Mouse (Mus musculus): ENCODE results near the gene Cep162. TPM values are rescaled to one million over a fixed set of nuclear protein-coding genes. Genes with fewer than 3 reads are reported as not detected.

The Cep162 gene
- polyA plus RNA-seq (2014; fragmentation: Nextera tagmentation; extraction: Ambion mirVana): 11.0 and 12.1 TPM in 2 replicates

DNA sequence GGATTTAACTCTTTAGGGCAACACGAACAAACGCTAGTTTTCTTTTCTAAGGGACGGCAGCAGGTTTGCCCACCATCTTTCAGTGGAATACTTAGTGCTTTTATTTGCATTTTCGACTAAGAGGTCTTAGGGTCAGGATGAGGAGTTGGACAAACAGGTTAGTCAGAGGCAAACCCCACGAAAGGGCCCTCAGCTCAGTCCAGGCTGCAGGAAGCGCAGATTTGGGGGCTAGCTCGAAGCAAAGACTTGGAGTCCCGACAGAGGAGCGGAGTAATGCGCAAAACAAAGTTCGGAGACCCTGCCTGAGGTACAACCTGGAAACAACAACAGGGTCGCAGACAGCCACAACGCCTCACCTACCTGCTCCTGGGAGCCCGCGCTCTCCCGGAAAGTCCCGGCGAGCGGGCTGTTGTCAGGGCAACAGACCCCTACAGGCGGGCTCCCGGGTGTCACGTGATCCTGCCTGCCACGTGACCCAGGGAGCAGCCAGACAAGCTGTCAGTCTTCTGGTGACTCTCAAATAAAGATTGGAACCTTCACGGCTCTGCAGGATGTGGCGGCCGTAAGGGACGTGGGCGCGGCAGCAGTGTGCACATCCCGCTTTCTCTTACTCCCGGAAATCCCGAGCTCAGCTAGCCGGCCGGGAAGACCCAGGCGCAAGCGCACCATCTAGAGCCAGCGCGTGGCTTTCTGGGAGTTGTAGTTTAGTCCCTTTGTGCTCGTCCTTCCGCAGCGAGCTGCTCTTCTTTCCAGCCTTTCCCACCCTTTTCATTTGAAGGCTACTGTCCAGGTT lies at the start of gene Cep162:
Gene Cep162, minus strand, starts transcription at position 634 of the 793 bp plus-strand sequence.
- peak; percentile 99 for DNase-seq (ENCODE audit: low spot score, missing footprints)
- peak within 1 kb of the TSS; percentile 83 for H3K27ac ChIP-seq (ENCODE audit: low read depth, low read length)
- peak within 1 kb of the TSS; percentile 57 for H3K4me3 ChIP-seq (ENCODE audit: low read depth, low read length)
- no peaks in the 10 kb centered on the region for H3K9me3 ChIP-seq (ENCODE audit: control insufficient read depth, low read length)
- peak within 1 kb of the TSS; percentile 65 for H3K9ac ChIP-seq (ENCODE audit: low read length)
- H3K27me3 ChIP-seq (ENCODE audit: control insufficient read depth, insufficient read depth, low read length): no peaks in the 10 kb centered on the region
- H3K36me3 ChIP-seq (ENCODE audit: control insufficient read depth, insufficient read depth, low read length): no peaks in the 10 kb centered on the region
- peak within 1 kb of the TSS; percentile 61 for H3K4me2 ChIP-seq
- peak; percentile 98 for ATAC-seq (ENCODE audit: low FRiP score)
- under 1% methylated on average over 41 of the region's 41 CpGs for WGBS
- H3K4me1 ChIP-seq (ENCODE audit: control insufficient read depth, insufficient read depth, low read length): peaks cover 4% of the 10 kb centered on the region; the same call in 1 of the 2 replicates

DNA sequence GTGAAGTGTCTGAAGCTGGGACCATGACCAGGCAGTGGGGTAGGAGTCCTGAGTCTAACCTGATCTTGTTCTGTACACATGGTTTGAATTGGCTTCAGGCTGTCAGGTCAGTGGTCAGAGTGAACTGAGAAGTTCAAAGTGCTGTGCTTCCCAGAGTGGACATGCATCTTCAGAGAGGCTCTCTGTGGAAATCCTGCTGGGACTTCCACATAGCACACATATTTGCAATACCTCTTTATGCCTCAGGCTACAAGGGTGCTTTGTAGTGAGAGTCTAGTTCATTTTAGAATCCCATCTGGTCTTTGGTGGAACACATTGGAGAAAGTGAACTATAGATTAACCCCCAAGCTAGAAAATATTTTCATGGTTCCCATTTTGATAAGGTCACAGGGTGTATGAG lies 47.9 kb upstream of the Cep162 start:
- Histone ChIP-seq H3K4me2 (no peak overlapping the region), H3K4me1 (ENCODE audit: control insufficient read depth, insufficient read depth, low read length) (no peaks in the 10 kb centered on the region), H3K27ac (ENCODE audit: low read depth, low read length) (no peak overlapping the region), H3K27me3 (ENCODE audit: control insufficient read depth, insufficient read depth, low read length) (no peaks in the 10 kb centered on the region), H3K4me3 (ENCODE audit: low read depth, low read length) (no peak overlapping the region), H3K9me3 (ENCODE audit: control insufficient read depth, low read length) (no peaks in the 10 kb centered on the region), H3K36me3 (ENCODE audit: control insufficient read depth, insufficient read depth, low read length) (no peaks in the 10 kb centered on the region), H3K9ac (ENCODE audit: low read length) (no peak overlapping the region)
- ATAC-seq (ENCODE audit: low FRiP score) (no peak), DNase-seq (ENCODE audit: low spot score, missing footprints) (peak; percentile 82)

DNA sequence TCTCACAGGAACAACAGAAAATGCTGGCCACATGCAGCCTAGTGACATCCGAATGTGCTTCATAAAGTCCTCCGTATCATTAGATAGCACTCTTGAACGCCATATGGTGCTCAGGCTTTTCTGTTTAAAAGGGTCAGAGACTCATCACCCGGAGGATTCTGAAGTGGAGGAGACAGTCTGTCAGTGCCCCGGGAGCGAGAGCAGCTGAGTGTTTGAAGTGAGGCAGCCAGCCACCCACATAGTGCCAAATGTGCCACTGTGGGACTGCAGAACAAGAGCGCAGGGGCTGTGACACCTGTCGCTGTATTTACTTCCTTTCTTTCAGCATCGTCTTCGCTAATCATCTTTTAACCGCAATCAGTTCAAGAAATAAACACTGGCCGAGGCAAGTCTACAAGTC lies 43.6 kb upstream of the Cep162 start:
- Histone ChIP-seq H3K4me2 (no peak overlapping the region), H3K4me3 (ENCODE audit: low read depth, low read length) (no peak overlapping the region), H3K36me3 (ENCODE audit: control insufficient read depth, insufficient read depth, low read length) (no peaks in the 10 kb centered on the region), H3K9ac (ENCODE audit: low read length) (no peak overlapping the region), H3K9me3 (ENCODE audit: control insufficient read depth, low read length) (no peaks in the 10 kb centered on the region), H3K4me1 (ENCODE audit: control insufficient read depth, insufficient read depth, low read length) (no peaks in the 10 kb centered on the region), H3K27ac (ENCODE audit: low read depth, low read length) (no peak overlapping the region), H3K27me3 (ENCODE audit: control insufficient read depth, insufficient read depth, low read length) (no peaks in the 10 kb centered on the region)
- ATAC-seq (ENCODE audit: low FRiP score): peak; percentile 33; the same call in 1 of the 2 replicates
- WGBS: 72% methylated on average over 12 of the region's 12 CpGs
- DNase-seq (ENCODE audit: low spot score, missing footprints): no peak

DNA sequence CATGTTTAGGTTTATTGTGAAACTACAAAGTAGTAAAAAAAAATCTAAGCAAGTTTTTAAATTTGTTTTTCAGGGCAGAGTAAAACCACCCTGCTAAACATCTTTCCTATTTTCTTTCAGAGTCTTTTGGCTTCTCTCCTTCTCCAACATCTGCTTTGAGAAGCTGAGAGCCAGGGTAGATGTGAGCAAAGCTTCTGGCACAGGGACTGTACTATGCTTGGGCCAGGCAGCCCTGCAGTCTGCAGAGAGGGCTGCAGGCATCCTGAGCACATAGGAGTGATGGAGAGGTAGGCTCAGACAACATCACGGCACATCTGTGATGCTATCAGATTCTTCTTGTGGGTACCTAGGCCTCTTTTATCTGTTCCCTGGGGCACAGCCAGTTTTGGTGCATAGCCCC lies 42.2 kb upstream of the Cep162 start:
- no peak for DNase-seq (ENCODE audit: low spot score, missing footprints)
- H3K27ac ChIP-seq (ENCODE audit: low read depth, low read length): no peak overlapping the region
- no peak for ATAC-seq (ENCODE audit: low FRiP score)
- 75% methylated on average over 1 of the region's 1 CpGs for WGBS
- H3K4me1 ChIP-seq (ENCODE audit: control insufficient read depth, insufficient read depth, low read length): no peaks in the 10 kb centered on the region
- H3K4me2 ChIP-seq: no peak overlapping the region
- no peaks in the 10 kb centered on the region for H3K27me3 ChIP-seq (ENCODE audit: control insufficient read depth, insufficient read depth, low read length)
- no peaks in the 10 kb centered on the region for H3K9me3 ChIP-seq (ENCODE audit: control insufficient read depth, low read length)
- H3K36me3 ChIP-seq (ENCODE audit: control insufficient read depth, insufficient read depth, low read length): no peaks in the 10 kb centered on the region
- H3K4me3 ChIP-seq (ENCODE audit: low read depth, low read length): no peak overlapping the region
- no peak overlapping the region for H3K9ac ChIP-seq (ENCODE audit: low read length)

DNA sequence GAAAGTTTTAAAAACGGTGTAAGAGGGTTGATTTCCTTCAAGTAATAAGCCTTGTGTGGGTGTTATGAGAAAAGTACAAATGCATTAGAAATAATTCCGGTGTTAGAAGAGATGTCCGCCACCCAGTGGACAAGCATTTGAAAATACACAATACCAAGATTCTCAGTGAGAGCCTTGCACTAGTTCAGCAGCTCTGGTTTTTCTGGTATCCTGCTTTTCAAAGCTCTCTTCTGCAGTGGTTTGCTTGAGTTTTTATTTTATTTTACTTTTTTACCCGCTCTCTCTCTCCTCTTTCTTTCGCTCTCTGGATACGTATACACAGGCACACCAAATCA lies 327 bp upstream of the Cep162 start:
- ATAC-seq (ENCODE audit: low FRiP score): peak; percentile 77
- no peak for DNase-seq (ENCODE audit: low spot score, missing footprints)
- Histone ChIP-seq H3K4me3 (ENCODE audit: low read depth, low read length) (peak overlapping the region; percentile 57), H3K4me2 (peak overlapping the region; percentile 61), H3K27ac (ENCODE audit: low read depth, low read length) (peak overlapping the region; percentile 83; the same call in 1 of the 2 replicates), H3K36me3 (ENCODE audit: control insufficient read depth, insufficient read depth, low read length) (no peaks in the 10 kb centered on the region), H3K27me3 (ENCODE audit: control insufficient read depth, insufficient read depth, low read length) (no peaks in the 10 kb centered on the region), H3K4me1 (ENCODE audit: control insufficient read depth, insufficient read depth, low read length) (peaks cover 4% of the 10 kb centered on the region; the same call in 1 of the 2 replicates), H3K9ac (ENCODE audit: low read length) (peak overlapping the region; percentile 65), H3K9me3 (ENCODE audit: control insufficient read depth, low read length) (no peaks in the 10 kb centered on the region)
- 15% methylated on average over 6 of the region's 6 CpGs for WGBS

DNA sequence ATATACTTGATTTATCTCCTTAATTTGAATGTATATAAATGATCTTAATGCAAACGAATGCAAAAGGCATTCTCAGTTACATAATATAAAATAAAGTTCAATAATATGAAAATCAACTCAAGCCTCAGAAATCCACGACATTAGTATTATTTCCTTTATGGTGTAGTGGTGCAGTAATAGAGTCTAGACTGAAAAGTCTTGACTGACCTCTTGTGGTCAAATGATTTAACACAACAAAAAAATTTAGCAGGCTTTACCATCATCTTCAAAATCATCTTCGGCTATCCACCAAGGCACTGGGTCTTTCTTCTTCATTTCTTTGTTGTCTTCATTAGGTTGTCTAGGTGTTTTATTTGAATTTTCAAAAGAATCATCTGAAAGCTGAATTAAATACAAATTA lies 7.2 kb downstream of the Cep162 start:
- DNase-seq (ENCODE audit: low spot score, missing footprints) (no peak), ATAC-seq (ENCODE audit: low FRiP score) (0 out of 2 replicates have a peak, but pooled peaks have one; percentile 40)
- Histone ChIP-seq H3K9ac (ENCODE audit: low read length) (no peak overlapping the region), H3K36me3 (ENCODE audit: control insufficient read depth, insufficient read depth, low read length) (0 out of 2 replicates have a peak, but pooled peaks cover 2% of the 10 kb centered on the region), H3K4me2 (no peak overlapping the region), H3K4me3 (ENCODE audit: low read depth, low read length) (no peak overlapping the region), H3K9me3 (ENCODE audit: control insufficient read depth, low read length) (no peaks in the 10 kb centered on the region), H3K27ac (ENCODE audit: low read depth, low read length) (no peak overlapping the region), H3K4me1 (ENCODE audit: control insufficient read depth, insufficient read depth, low read length) (no peaks in the 10 kb centered on the region), H3K27me3 (ENCODE audit: control insufficient read depth, insufficient read depth, low read length) (no peaks in the 10 kb centered on the region)
- 66% methylated on average over 3 of the region's 3 CpGs for WGBS

DNA sequence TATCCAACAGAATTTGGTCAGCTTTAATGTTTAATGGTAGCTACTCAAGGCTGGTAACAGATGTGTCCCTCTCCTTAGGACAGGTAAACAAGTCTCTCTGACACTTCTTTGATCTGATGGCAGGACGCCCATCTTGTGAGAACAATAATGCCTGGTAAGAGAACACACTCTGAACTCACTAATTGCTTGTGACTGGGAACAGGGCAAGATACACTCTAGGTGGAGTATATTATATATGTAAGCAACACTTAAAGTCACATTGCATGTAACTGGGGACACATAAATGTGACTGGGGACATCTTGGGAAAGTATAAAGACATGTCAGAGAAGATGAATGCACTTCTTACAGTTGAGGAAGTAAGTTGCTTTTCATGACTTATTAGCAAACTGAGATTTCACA lies 7.7 kb downstream of the Cep162 start:
- DNase-seq (ENCODE audit: low spot score, missing footprints) (no peak), ATAC-seq (ENCODE audit: low FRiP score) (no peak)
- WGBS: 82% methylated on average over 1 of the region's 1 CpGs
- Histone ChIP-seq H3K4me2 (no peak overlapping the region), H3K4me1 (ENCODE audit: control insufficient read depth, insufficient read depth, low read length) (no peaks in the 10 kb centered on the region), H3K27me3 (ENCODE audit: control insufficient read depth, insufficient read depth, low read length) (no peaks in the 10 kb centered on the region), H3K9ac (ENCODE audit: low read length) (no peak overlapping the region), H3K36me3 (ENCODE audit: control insufficient read depth, insufficient read depth, low read length) (0 out of 2 replicates have a peak, but pooled peaks cover 2% of the 10 kb centered on the region), H3K4me3 (ENCODE audit: low read depth, low read length) (no peak overlapping the region), H3K27ac (ENCODE audit: low read depth, low read length) (no peak overlapping the region), H3K9me3 (ENCODE audit: control insufficient read depth, low read length) (no peaks in the 10 kb centered on the region)

DNA sequence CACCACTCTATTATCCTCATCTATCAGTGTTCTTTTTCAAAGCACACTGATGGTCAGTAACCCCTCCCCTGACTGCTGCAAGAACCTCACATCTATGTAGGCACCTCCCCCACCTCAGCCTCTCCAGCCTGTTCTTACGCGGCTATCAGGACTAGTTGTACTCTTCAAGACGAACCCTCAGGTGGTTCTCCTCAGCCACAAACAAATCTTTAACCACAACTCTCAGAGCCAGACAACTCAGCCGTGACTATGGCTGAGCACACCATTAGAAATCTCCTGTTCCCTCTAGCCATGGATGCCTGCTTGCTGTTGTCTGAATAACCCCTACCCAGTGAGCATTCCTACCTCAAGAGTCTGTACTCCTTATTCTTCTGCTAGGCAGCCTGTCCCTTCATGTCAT lies 42.1 kb downstream of the Cep162 start:
- no peak for ATAC-seq (ENCODE audit: low FRiP score)
- H3K4me3 ChIP-seq (ENCODE audit: low read depth, low read length): no peak overlapping the region
- peaks cover 4% of the 10 kb centered on the region for H3K36me3 ChIP-seq (ENCODE audit: control insufficient read depth, insufficient read depth, low read length)

DNA sequence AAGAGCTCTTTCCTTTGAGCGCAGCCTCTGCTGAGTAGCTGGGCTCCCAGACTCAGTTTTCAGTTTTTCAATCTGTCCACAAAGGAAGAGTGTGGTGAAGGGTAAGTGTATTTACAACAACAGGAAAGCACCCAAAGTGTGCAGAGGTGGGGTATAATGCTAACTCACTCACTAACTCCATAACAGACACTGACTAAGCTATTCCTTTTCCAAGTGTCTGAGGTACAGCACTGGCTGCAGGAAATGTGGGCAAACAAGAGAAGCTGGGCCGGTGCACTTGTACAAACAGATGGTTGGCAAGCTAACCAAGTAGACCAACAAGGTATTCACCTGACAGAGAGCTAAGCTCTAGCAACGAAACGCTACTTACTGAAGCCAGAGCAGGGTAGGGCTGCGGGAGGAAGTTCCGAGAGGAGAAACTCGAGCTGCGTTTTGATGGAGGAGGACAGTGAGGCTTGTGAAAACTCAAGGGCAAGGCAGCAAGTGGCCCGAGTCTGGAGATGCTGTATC lies 44.5 kb downstream of the Cep162 start:
- whole genome bisulfite sequencing: 92% methylated on average over 9 of the region's 9 CpGs
- ATAC-seq (ENCODE audit: low FRiP score) (no peak), DNase-seq (ENCODE audit: low spot score, missing footprints) (no peak)
- Histone ChIP-seq H3K4me1 (ENCODE audit: control insufficient read depth, insufficient read depth, low read length) (no peaks in the 10 kb centered on the region), H3K4me3 (ENCODE audit: low read depth, low read length) (no peak overlapping the region), H3K27me3 (ENCODE audit: control insufficient read depth, insufficient read depth, low read length) (no peaks in the 10 kb centered on the region), H3K9me3 (ENCODE audit: control insufficient read depth, low read length) (no peaks in the 10 kb centered on the region), H3K27ac (ENCODE audit: low read depth, low read length) (no peak overlapping the region), H3K36me3 (ENCODE audit: control insufficient read depth, insufficient read depth, low read length) (peaks cover 3% of the 10 kb centered on the region), H3K9ac (ENCODE audit: low read length) (no peak overlapping the region), H3K4me2 (no peak overlapping the region)

More for the DNA sequence above, 42.1 kb downstream of the Cep162 start:
- DNase-seq (ENCODE audit: low spot score, missing footprints): no peak
- H3K4me2 ChIP-seq: no peak overlapping the region
- no peaks in the 10 kb centered on the region for H3K27me3 ChIP-seq (ENCODE audit: control insufficient read depth, insufficient read depth, low read length)
- no peaks in the 10 kb centered on the region for H3K4me1 ChIP-seq (ENCODE audit: control insufficient read depth, insufficient read depth, low read length)
- H3K9me3 ChIP-seq (ENCODE audit: control insufficient read depth, low read length): no peaks in the 10 kb centered on the region
- no peak overlapping the region for H3K27ac ChIP-seq (ENCODE audit: low read depth, low read length)
- 87% methylated on average over 4 of the region's 4 CpGs for WGBS
- H3K9ac ChIP-seq (ENCODE audit: low read length): no peak overlapping the region

Data from midbrain, embryonic 11.5 days (tissue).